Mouse (Mus musculus) cerebellum, postnatal 10 days (tissue): ENCODE measurements around the gene Apol6.
"Not testable (repeated sequence)": the region's sequence is repeated elsewhere in the genome, so short reads cannot be mapped to it uniquely, and the experiment has no call there.

Source experiments
- DNase-seq, 2 experiments: peaks; one replicate each; pipeline ENCODE4 v3.0.0; 2021; ENCODE audit warnings: mixed read lengths in 2 of 2

Apol6 gene

GRCm38 (mm10) chr15:77034526-77034925, 10.0 kb upstream of the Apol6 start:
- DNase-seq = peak; percentile 90 to 91

GRCm38 (mm10) chr15:77035643-77036042, 8.9 kb upstream of the Apol6 start:
- no peak for DNase-seq

GRCm38 (mm10) chr15:77036320-77036988, 8.1 kb upstream of the Apol6 start:
- peak; percentile 60 to 71 for DNase-seq

- DNase-seq = no peak
Observed at GRCm38 (mm10) chr15:77036989-77037277, 7.6 kb upstream of the Apol6 start.

- no peak for DNase-seq
Observed at GRCm38 (mm10) chr15:77037278-77038161, 7.0 kb upstream of the Apol6 start.

- DNase-seq = no peak
Observed at GRCm38 (mm10) chr15:77039211-77039700, 5.3 kb upstream of the Apol6 start.

- DNase-seq = no peak
Observed at GRCm38 (mm10) chr15:77040784-77041183, 3.7 kb upstream of the Apol6 start.

GRCm38 (mm10) chr15:77045609-77046008, 1.1 kb downstream of the Apol6 start:
- DNase-seq = no peak

- DNase-seq = no peak
Observed at GRCm38 (mm10) chr15:77050570-77050969, 6.0 kb downstream of the Apol6 start, which contains the start of gene Mb. Mb (minus strand) TSS chr15:77050670.

GRCm38 (mm10) chr15:77052176-77052575, 7.6 kb downstream of the Apol6 start:
- no peak for DNase-seq

- DNase-seq = no peak
Observed at GRCm38 (mm10) chr15:77053021-77053420, 8.5 kb downstream of the Apol6 start.

- DNase-seq = no peak
Observed at GRCm38 (mm10) chr15:77054611-77055175, 10.2 kb downstream of the Apol6 start.

- no peak for DNase-seq
Observed at GRCm38 (mm10) chr15:77056001-77056790, 11.7 kb downstream of the Apol6 start.

- no peak for DNase-seq
Observed at GRCm38 (mm10) chr15:77056791-77057051, 12.2 kb downstream of the Apol6 start.

- DNase-seq = no peak
Observed at GRCm38 (mm10) chr15:77058566-77058965, 14.0 kb downstream of the Apol6 start.

GRCm38 (mm10) chr15:77059416-77059815, 14.9 kb downstream of the Apol6 start:
- DNase-seq = not testable (repeated sequence)

GRCm38 (mm10) chr15:77062746-77063145, 18.2 kb downstream of the Apol6 start:
- no peak for DNase-seq

- DNase-seq = peak in 1 of 2 experiments; percentile 25
Observed at GRCm38 (mm10) chr15:77065259-77065852, 20.8 kb downstream of the Apol6 start.

GRCm38 (mm10) chr15:77066233-77066632, 21.7 kb downstream of the Apol6 start:
- DNase-seq = no peak

GRCm38 (mm10) chr15:77068439-77068861, 23.9 kb downstream of the Apol6 start:
- peak; percentile 38 to 48 for DNase-seq

GRCm38 (mm10) chr15:77069019-77069418, 24.5 kb downstream of the Apol6 start:
- no peak for DNase-seq

GRCm38 (mm10) chr15:77070745-77071268, 26.3 kb downstream of the Apol6 start:
- no peak for DNase-seq
